Mouse (Mus musculus) ES-E14 (cell line): Measurements from ENCODE around the gene Endov. TPM values are rescaled to one million over a fixed set of nuclear protein-coding genes. Genes with fewer than 3 reads are reported as not detected.

Experiments
- DNase-seq: peaks from one replicate; pipeline ENCODE4 v3.0.0-alpha.2; 2013; ENCODE audit warnings: low read depth, low spot score
- H3K27ac ChIP-seq: 2 replicates; pipeline ENCODE4 v1.5.1; 2012; ENCODE audit warnings: low read depth, mild to moderate bottlenecking, low read length, moderate library complexity, mixed read lengths; ENCODE audit not compliant: poor library complexity, insufficient read depth, severe bottlenecking
- H3K36me3 ChIP-seq: 2 replicates; pipeline ENCODE4 v1.6.1; 2012; ENCODE audit warnings: mild to moderate bottlenecking, low read length, moderate library complexity, mixed read lengths; ENCODE audit not compliant: control insufficient read depth, poor library complexity, insufficient read depth, severe bottlenecking
- H3K4me1 ChIP-seq, 2 experiments: fragments of 150-350 bp in 1 of 2; sonication (generic) in 1 of 2; 2 replicates each; pipeline ENCODE4 v1.6.1; 2012; ENCODE audit warnings: low read length in 2 of 2, mild to moderate bottlenecking in 1 of 2, mixed read lengths in 1 of 2; ENCODE audit not compliant: control insufficient read depth in 2 of 2, insufficient read depth in 2 of 2, poor library complexity in 1 of 2
- H3K4me3 ChIP-seq, 2 experiments: fragments of 150-350 bp in 1 of 2; sonication (generic) in 1 of 2; 2 replicates each; pipeline ENCODE4 v1.5.1; 2012; ENCODE audit warnings: low read length in 2 of 2, low read depth in 1 of 2, mild to moderate bottlenecking in 1 of 2, mixed read lengths in 1 of 2; ENCODE audit not compliant: insufficient read depth in 1 of 2, poor library complexity in 1 of 2, severe bottlenecking in 1 of 2
- H3K9ac ChIP-seq: 2 replicates; pipeline ENCODE4 v1.6.1; 2012; ENCODE audit warnings: low read depth, mild to moderate bottlenecking, low read length, mixed read lengths; ENCODE audit not compliant: poor library complexity, insufficient read depth, severe bottlenecking
- H3K9me3 ChIP-seq: fragments of 150-350 bp; sonication (generic); 2 replicates; pipeline ENCODE4 v1.6.1; 2012; ENCODE audit warnings: low read depth, mild to moderate bottlenecking, low read length; ENCODE audit not compliant: control insufficient read depth, insufficient read depth
- CHD2 ChIP-seq: IDR thresholded peaks from 2 replicates; pipeline ENCODE4 v1.6.1; 2014; ENCODE audit warnings: mild to moderate bottlenecking, low read depth, low read length, inconsistent platforms
- HCFC1 ChIP-seq: IDR thresholded peaks from 2 replicates; pipeline ENCODE4 v1.6.1; 2012; ENCODE audit warnings: low read length, inconsistent platforms, borderline replicate concordance; ENCODE audit not compliant: insufficient read depth
- MAFK ChIP-seq: IDR thresholded peaks from 2 replicates; pipeline ENCODE4 v1.6.1; 2014; ENCODE audit warnings: mild to moderate bottlenecking, low read depth, low read length, inconsistent platforms; ENCODE audit not compliant: insufficient read depth
- ZC3H11A ChIP-seq: IDR thresholded peaks from 2 replicates; pipeline ENCODE4 v1.6.1; 2012; ENCODE audit warnings: low read depth, mild to moderate bottlenecking, inconsistent platforms, low read length, borderline replicate concordance
- ZNF384 ChIP-seq: IDR thresholded peaks from 2 replicates; pipeline ENCODE4 v1.6.1; 2012; ENCODE audit warnings: low read depth, low read length, inconsistent platforms
- in situ Hi-C, 2 experiments: fragments of 600-800 bp; cut with MboI; formaldehyde crosslinking; loops; one replicate each; pipeline ENCODE4 v1.15.1; 2025; ENCODE audit warnings: low sequenced_read_pairs in 2 of 2, inconsistent platforms in 1 of 2; ENCODE audit not compliant: unreplicated experiment in 2 of 2
- total RNA-seq: library from RNA; depleted of rRNA; stranded (reverse); fragments of 300-350 nt; gene quantifications from 2 replicates; pipeline ENCODE4 v1.2.3, GENCODE M21; 2012

Gene Endov
- total RNA-seq, 1 experiment: 10.0 TPM

DNA sequence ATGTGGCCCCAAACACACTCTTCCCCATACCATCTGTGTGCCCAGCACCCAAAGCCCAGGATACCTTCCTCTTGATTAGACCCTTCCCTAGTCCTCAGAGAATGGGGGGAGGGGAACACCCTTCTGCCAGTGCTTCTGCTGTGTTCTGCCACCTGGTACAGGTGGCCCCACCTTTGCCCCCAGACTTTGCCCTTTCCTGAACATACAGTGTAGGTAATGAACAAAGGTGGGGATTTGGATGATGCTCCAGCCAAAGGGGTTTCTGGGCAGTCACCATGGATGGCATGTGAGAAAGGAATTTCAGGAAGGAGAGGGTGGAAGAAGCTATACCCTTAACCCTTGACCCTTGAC is 29.5 kb downstream of the Endov start:
- TF ChIP-seq MAFK: no peak
- TF ChIP-seq ZNF384: no peak
- TF ChIP-seq ZC3H11A: no peak
- no peak for TF ChIP-seq HCFC1
- no peak for TF ChIP-seq CHD2
- in situ Hi-C loops: loop anchor here in 1 of 2 experiments (25.0 kb wide), 1 partner anchor 392 kb away; the partner anchor contains the start of gene Chmp6
- peaks cover 0 to 3% of the 10 kb centered on the region in 2 experiments; a peak in 2 of 4 replicates for H3K4me1 ChIP-seq
- no peak overlapping the region for H3K27ac ChIP-seq
- no peaks in the 10 kb centered on the region for H3K9me3 ChIP-seq
- DNase-seq: no peak
- no peaks in the 10 kb centered on the region for H3K36me3 ChIP-seq
- no peak overlapping the region for H3K4me3 ChIP-seq
- H3K9ac ChIP-seq: no peak overlapping the region

DNA sequence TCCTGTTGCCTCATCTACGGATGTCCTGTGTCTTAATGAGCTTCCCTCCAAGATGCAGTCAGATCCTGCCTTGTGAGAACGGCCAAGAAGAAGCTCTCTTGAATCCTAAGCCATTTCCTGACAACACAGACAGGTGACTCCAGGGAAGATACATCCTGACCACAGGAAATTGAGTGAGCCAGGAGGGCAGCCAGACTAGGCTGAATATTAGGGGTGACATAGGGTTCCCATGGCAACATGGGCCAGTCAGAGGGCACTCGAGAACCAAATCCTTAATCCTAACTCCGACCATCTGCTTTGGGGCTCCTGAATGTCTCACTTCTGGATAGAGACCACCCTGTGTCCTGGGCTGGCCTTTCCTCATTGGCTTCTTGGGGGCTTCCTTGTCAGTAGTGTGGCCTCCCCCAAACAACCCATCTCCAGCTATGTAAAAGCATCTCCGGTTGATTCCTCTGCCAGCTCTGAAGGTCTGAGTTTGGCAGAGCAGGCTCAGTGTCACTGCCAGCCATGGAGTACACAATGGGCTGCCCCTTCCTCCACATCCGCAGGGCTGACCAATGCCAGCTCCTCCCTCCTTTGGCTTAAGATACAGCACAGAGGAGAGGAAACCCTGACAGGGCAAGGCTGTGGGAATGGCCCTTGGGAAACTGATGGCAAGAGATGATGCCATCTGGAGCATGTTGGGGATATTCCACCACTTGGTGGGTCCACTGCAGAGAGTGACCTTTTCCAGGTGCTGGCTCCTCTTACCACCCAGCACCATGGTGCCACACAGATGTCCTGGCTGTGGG is 31.0 kb downstream of the Endov start:
- no peak for DNase-seq
- no peaks in the 10 kb centered on the region for H3K36me3 ChIP-seq
- no peak overlapping the region for H3K27ac ChIP-seq
- no peak overlapping the region for H3K4me3 ChIP-seq
- no peaks in the 10 kb centered on the region for H3K9me3 ChIP-seq
- TF ChIP-seq HCFC1: no peak
- TF ChIP-seq ZNF384: no peak
- no peak for TF ChIP-seq MAFK
- TF ChIP-seq CHD2: no peak
- TF ChIP-seq ZC3H11A: no peak
- peaks cover 2 to 8% of the 10 kb centered on the region in 2 experiments for H3K4me1 ChIP-seq
- H3K9ac ChIP-seq: no peak overlapping the region
- in situ Hi-C loops: loop anchor here in 1 of 2 experiments (25.0 kb wide), 1 partner anchor 390 kb away; the partner anchor contains the start of gene Chmp6

DNA sequence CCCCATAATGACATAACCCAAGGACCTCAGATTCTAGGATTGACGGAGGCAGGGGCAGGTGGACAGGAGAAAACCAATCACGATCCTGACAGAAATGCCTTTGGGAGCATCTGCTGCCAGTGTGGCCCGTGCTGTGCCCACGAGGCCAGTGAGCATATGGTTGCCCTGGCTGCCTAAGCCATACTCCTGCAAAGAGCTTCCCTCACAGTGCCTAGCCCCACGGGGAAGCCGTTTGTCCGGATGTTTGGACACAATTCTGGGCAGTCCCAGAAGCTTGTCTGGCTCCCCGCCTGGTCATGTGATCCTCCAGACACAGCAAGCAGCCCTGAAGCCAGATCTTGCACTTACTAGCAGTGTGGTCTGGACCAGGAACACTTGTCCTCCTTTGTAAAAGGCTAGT is 31.6 kb downstream of the Endov start:
- TF ChIP-seq CHD2 (no peak), ZC3H11A (no peak), ZNF384 (no peak), HCFC1 (no peak), MAFK (no peak)
- DNase-seq: no peak
- H3K9ac ChIP-seq: no peak overlapping the region
- H3K27ac ChIP-seq: no peak overlapping the region
- H3K4me3 ChIP-seq: no peak overlapping the region
- in situ Hi-C loops: loop anchor here in 1 of 2 experiments (25.0 kb wide), 1 partner anchor 390 kb away; the partner anchor contains the start of gene Chmp6
- H3K4me1 ChIP-seq: peaks cover 2 to 8% of the 10 kb centered on the region in 2 experiments; a peak in 3 of 4 replicates
- no peaks in the 10 kb centered on the region for H3K36me3 ChIP-seq
- H3K9me3 ChIP-seq: no peaks in the 10 kb centered on the region

DNA sequence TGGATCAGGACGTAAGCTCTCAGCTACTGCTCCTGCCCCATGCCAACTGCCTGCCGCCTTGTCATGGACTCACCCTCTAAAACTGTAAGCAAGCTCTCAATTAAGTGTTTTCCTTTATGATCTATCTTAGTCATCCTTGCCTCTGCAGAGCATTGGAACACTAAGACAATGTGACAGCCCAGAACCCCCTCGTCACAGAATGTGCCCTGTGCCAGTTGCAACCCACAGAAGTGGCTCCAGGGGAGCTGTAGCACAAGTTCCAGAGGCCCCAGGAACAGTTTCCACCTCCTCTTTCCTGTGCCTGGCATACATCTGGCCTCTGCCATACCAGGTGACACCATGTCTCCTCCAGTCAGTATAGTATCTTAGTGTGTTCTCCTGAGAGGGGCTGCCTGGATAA is 32.2 kb downstream of the Endov start:
- Histone ChIP-seq H3K27ac (no peak overlapping the region), H3K4me3 (no peak overlapping the region), H3K9ac (no peak overlapping the region), H3K36me3 (no peaks in the 10 kb centered on the region), H3K4me1 (peaks cover 2 to 8% of the 10 kb centered on the region in 2 experiments; a peak in 3 of 4 replicates), H3K9me3 (no peaks in the 10 kb centered on the region)
- DNase-seq: no peak
- in situ Hi-C loops: loop anchor here in 1 of 2 experiments (25.0 kb wide), 1 partner anchor 389 kb away; the partner anchor contains the start of gene Chmp6
- TF ChIP-seq HCFC1: no peak
- no peak for TF ChIP-seq CHD2
- TF ChIP-seq ZNF384: no peak
- no peak for TF ChIP-seq MAFK
- no peak for TF ChIP-seq ZC3H11A
